Mouse (Mus musculus) heart, embryonic 16.5 days (tissue): ENCODE measurements around the gene Tenm2. TPM values are rescaled to one million over a fixed set of nuclear protein-coding genes. Genes with fewer than 3 reads are reported as not detected.

ENCODE experiments used
- ATAC-seq: fragments of 200-750 bp; cut with Nextera tagmentation; replicated peaks from 2 replicates; pipeline ENCODE4 v1.8.0; 2017; ENCODE audit warnings: moderate number of reproducible peaks; ENCODE audit not compliant: insufficient read depth, low FRiP score; ENCODE audit errors: extremely low read depth
- H3K27ac ChIP-seq: fragments of 300-500 bp; sonication (generic); 2 replicates; pipeline ENCODE4 v1.5.1; 2014; ENCODE audit warnings: mild to moderate bottlenecking, low read length, control low read depth, moderate library complexity
- H3K27me3 ChIP-seq: fragments of 300-500 bp; sonication (generic); 2 replicates; pipeline ENCODE4 v1.6.1; 2014; ENCODE audit warnings: low read length, mixed read lengths; ENCODE audit not compliant: control insufficient read depth, insufficient read depth
- H3K36me3 ChIP-seq: fragments of 300-500 bp; sonication (generic); 2 replicates; pipeline ENCODE4 v1.6.1; 2014; ENCODE audit not compliant: control insufficient read depth, insufficient read depth
- H3K4me1 ChIP-seq: fragments of 300-500 bp; sonication (generic); 2 replicates; pipeline ENCODE4 v1.6.1; 2014; ENCODE audit warnings: low read length, mixed read lengths; ENCODE audit not compliant: control insufficient read depth, insufficient read depth
- H3K4me2 ChIP-seq: fragments of 300-500 bp; sonication (generic); 2 replicates; pipeline ENCODE4 v1.6.1; 2014; ENCODE audit warnings: low read depth, mild to moderate bottlenecking, control low read depth, low read length
- H3K4me3 ChIP-seq: fragments of 300-500 bp; sonication (generic); 2 replicates; pipeline ENCODE4 v1.5.1; 2014; ENCODE audit warnings: mild to moderate bottlenecking, control low read depth, low read length
- H3K9ac ChIP-seq: fragments of 300-500 bp; sonication (generic); 2 replicates; pipeline ENCODE4 v1.6.1; 2014; ENCODE audit warnings: low read length, control low read depth
- H3K9me3 ChIP-seq: fragments of 300-500 bp; sonication (generic); replicated peaks from 2 replicates; pipeline ENCODE4 v1.6.1; 2016; ENCODE audit warnings: low read length; ENCODE audit not compliant: control insufficient read depth
- WGBS: fragments of 180-500 bp; shearing (Covaris S2); extraction: QIAGEN DNeasy Blood & Tissue Kit; methylation state at CpG from one replicate; pipeline ENCODE4 v1.1.7; 2014; 5-methylcytosine and 5-hydroxymethylcytosine counted together
- polyA plus RNA-seq: library from polyadenylated mRNA; unstranded; fragments of >200 nt; fragmentation: Nextera tagmentation; extraction: Ambion mirVana; gene quantifications from 2 replicates; pipeline ENCODE4 v1.2.1, GENCODE M21; 2015

Tenm2 gene
- polyA plus RNA-seq, 1 experiment from 2014 or later, result 0.71 TPM

DNA sequence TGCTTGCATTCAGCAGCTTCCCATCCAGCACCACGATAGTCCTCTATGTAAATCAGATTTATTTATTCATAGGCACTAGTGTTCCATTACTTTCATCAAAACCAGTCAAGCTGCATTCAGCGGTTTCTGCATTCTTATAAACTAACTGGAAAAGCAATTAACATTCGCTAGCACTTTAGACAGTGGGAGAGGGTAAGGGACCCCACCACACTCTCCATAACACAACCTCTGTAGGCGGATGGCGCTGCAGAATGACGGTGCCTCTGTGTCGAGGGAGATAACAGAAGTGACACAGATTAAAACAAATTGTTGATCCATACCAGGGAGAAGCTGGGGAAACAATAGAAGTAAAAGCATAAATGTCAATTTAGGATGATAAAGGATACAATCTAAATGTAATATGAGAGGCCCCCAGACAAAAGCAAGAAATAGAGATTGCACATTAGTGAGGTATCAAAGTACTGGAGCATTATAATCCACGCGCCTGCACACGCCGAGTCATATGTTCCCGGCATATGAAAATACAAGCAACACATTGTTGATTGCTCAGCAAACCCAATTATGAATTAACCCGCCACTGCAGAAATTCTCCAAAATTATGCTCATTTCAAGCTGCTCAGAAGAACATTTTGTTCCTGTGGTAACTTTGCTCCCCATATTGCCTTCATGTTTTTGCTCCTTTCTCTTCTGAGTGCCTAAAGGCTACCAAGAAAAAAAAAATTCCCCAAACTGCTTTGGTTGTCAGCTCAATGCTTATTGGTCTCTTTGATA, 904.2 kb downstream of the Tenm2 start:
- no peak for ATAC-seq
- H3K4me3 ChIP-seq, result no peak overlapping the region
- WGBS, result 62% methylated on average over 13 of the region's 13 CpGs
- H3K27me3 ChIP-seq, result no peaks in the 10 kb centered on the region
- peaks cover 6% of the 10 kb centered on the region; the same call in 1 of the 2 replicates for H3K4me1 ChIP-seq
- H3K27ac ChIP-seq, result no peak overlapping the region
- H3K4me2 ChIP-seq, result no peak overlapping the region
- H3K36me3 ChIP-seq, result no peaks in the 10 kb centered on the region
- no peak overlapping the region for H3K9ac ChIP-seq
- no peaks in the 10 kb centered on the region for H3K9me3 ChIP-seq

- no peaks in the 10 kb centered on the region for H3K27me3 ChIP-seq
- no peaks in the 10 kb centered on the region for H3K9me3 ChIP-seq
- ATAC-seq, result no peak
- 68% methylated on average over 5 of the region's 5 CpGs for WGBS
- no peaks in the 10 kb centered on the region for H3K36me3 ChIP-seq
- peaks cover 1% of the 10 kb centered on the region; the same call in 1 of the 2 replicates for H3K4me1 ChIP-seq
- H3K9ac ChIP-seq, result no peak overlapping the region
- no peak overlapping the region for H3K4me3 ChIP-seq
- H3K4me2 ChIP-seq, result no peak overlapping the region
- H3K27ac ChIP-seq, result no peak overlapping the region
Observed at GRCm38 (mm10) chr11:36327243-36327642, 908.5 kb downstream of the Tenm2 start.

GRCm38 (mm10) chr11:36309317-36309716, 926.4 kb downstream of the Tenm2 start:
- no peak overlapping the region for H3K4me3 ChIP-seq
- H3K4me1 ChIP-seq, result no peaks in the 10 kb centered on the region
- H3K9ac ChIP-seq, result no peak overlapping the region
- WGBS, result 63% methylated on average over 4 of the region's 4 CpGs
- no peak overlapping the region for H3K27ac ChIP-seq
- no peaks in the 10 kb centered on the region for H3K9me3 ChIP-seq
- no peak for ATAC-seq
- H3K4me2 ChIP-seq, result no peak overlapping the region
- no peaks in the 10 kb centered on the region for H3K27me3 ChIP-seq
- H3K36me3 ChIP-seq, result no peaks in the 10 kb centered on the region

DNA sequence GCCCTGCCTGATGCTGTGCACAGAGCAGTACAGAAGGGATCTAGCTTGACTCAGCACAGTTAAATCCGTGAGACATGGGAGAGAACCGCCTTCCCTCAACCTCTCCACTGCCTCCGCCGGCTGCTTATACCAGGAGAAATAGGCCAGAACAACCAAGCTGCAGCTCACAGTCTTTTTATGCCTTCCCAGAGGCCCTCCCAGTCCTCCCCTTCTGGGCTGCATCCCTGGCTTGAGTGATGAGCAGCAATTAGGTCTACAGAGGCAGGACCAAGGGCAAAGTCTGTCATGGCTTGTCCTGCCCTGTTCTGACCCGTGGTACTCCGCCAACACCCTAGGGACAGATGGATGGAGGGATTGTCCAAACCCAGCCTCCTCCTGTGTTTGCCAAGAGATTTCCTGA, 928.5 kb downstream of the Tenm2 start:
- no peak for ATAC-seq
- 87% methylated on average over 6 of the region's 6 CpGs for WGBS
- H3K9me3 ChIP-seq, result no peaks in the 10 kb centered on the region
- no peaks in the 10 kb centered on the region for H3K36me3 ChIP-seq
- no peak overlapping the region for H3K4me2 ChIP-seq
- no peak overlapping the region for H3K4me3 ChIP-seq
- H3K27ac ChIP-seq, result no peak overlapping the region
- no peak overlapping the region for H3K9ac ChIP-seq
- H3K27me3 ChIP-seq, result no peaks in the 10 kb centered on the region
- peaks cover under 1% of the 10 kb centered on the region; the same call in 1 of the 2 replicates for H3K4me1 ChIP-seq

GRCm38 (mm10) chr11:36305348-36305950, 930.3 kb downstream of the Tenm2 start:
- H3K4me2 ChIP-seq, result no peak overlapping the region
- H3K27ac ChIP-seq, result no peak overlapping the region
- H3K4me3 ChIP-seq, result no peak overlapping the region
- no peaks in the 10 kb centered on the region for H3K9me3 ChIP-seq
- no peak overlapping the region for H3K9ac ChIP-seq
- peaks cover 3% of the 10 kb centered on the region; the same call in 1 of the 2 replicates for H3K4me1 ChIP-seq
- 53% methylated on average over 10 of the region's 10 CpGs for WGBS
- ATAC-seq, result no peak
- H3K27me3 ChIP-seq, result no peaks in the 10 kb centered on the region
- H3K36me3 ChIP-seq, result no peaks in the 10 kb centered on the region

DNA sequence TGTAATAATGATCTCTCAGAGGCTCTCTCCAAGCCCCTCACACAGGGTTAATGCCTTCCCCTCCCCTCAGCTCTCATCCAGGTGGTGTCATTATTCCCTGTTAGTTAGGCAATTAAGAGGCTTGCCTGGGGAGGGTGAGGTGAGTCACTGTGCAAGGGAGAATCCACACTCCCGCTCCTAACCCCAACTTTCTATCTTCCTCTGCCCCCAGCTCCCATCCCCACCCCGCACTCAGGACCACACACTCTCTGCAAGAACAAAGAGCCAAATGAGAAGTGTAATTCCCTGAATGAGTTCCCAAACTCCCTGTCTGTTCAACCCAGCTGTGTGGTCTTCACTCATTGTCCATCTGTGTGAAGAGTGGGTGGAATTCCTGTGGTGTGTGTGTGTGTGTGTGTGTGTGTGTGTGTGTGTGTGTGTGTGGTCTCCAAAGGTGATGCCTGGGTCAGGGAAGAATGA, 932.8 kb downstream of the Tenm2 start:
- Histone ChIP-seq H3K4me3 (no peak overlapping the region), H3K9me3 (no peaks in the 10 kb centered on the region), H3K4me2 (no peak overlapping the region), H3K4me1 (peaks cover 3% of the 10 kb centered on the region; the same call in 1 of the 2 replicates), H3K27me3 (no peaks in the 10 kb centered on the region), H3K27ac (no peak overlapping the region), H3K9ac (no peak overlapping the region), H3K36me3 (no peaks in the 10 kb centered on the region)
- no peak for ATAC-seq
- 81% methylated on average over 2 of the region's 2 CpGs for WGBS

DNA sequence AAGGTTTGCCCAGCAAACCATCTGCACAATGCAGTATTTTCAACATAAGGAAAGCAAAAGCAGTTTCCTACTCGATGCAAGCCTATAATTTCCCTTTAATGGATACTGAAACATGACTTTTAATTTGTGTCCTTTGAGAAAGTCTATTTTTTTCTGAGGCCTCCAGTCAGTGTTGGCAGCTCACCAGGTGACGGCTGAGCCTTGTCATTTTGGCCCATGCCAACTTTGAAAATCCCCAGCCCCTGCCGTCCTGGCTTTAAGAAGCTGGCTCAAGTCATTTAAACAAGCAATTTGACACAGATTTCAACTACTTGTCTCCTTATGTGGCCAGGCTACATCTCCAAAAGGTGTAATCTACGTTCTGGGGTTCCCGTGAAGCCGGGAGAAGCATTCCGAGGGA, 933.7 kb downstream of the Tenm2 start:
- H3K36me3 ChIP-seq, result no peaks in the 10 kb centered on the region
- H3K4me1 ChIP-seq, result peaks cover 3% of the 10 kb centered on the region; the same call in 1 of the 2 replicates
- no peak for ATAC-seq
- H3K9me3 ChIP-seq, result no peaks in the 10 kb centered on the region
- H3K4me2 ChIP-seq, result peak overlapping the region; percentile 47
- WGBS, result 53% methylated on average over 7 of the region's 7 CpGs
- no peak overlapping the region for H3K27ac ChIP-seq
- H3K4me3 ChIP-seq, result no peak overlapping the region
- H3K9ac ChIP-seq, result no peak overlapping the region
- H3K27me3 ChIP-seq, result no peaks in the 10 kb centered on the region

DNA sequence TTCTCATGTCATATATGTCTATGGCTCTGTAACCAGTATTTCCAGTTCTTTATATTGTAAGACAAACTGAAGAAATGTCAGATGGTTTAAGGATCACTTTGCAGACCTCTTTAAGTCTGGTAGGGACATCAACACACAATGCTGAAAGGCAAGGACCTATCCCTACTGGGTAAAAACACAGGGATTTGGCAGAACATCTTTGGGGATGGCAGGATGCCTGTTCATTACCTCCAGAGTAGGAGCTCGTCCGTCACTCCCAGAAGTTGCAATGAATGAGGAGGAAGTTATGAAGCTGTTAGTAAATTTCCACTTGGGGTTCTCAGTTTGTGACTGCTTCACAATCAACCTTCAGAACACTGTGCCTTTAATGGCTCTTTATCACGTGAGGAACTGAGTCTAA, 939.2 kb downstream of the Tenm2 start:
- no peak for ATAC-seq
- 67% methylated on average over 3 of the region's 3 CpGs for WGBS
- H3K9me3 ChIP-seq, result no peaks in the 10 kb centered on the region
- no peaks in the 10 kb centered on the region for H3K27me3 ChIP-seq
- no peak overlapping the region for H3K4me3 ChIP-seq
- H3K9ac ChIP-seq, result no peak overlapping the region
- H3K36me3 ChIP-seq, result no peaks in the 10 kb centered on the region
- H3K4me1 ChIP-seq, result no peaks in the 10 kb centered on the region
- H3K4me2 ChIP-seq, result no peak overlapping the region
- no peak overlapping the region for H3K27ac ChIP-seq

- Histone ChIP-seq H3K4me2 (no peak overlapping the region), H3K27ac (no peak overlapping the region), H3K9ac (no peak overlapping the region), H3K27me3 (no peaks in the 10 kb centered on the region), H3K36me3 (no peaks in the 10 kb centered on the region), H3K9me3 (no peaks in the 10 kb centered on the region), H3K4me3 (no peak overlapping the region), H3K4me1 (no peaks in the 10 kb centered on the region)
- ATAC-seq, result no peak
- 32% methylated on average over 6 of the region's 6 CpGs for WGBS
Observed at GRCm38 (mm10) chr11:36292206-36292605, 943.6 kb downstream of the Tenm2 start.
